In genomic region chr7:81371811-81372210, GRCm38 (mm10) we compare ENCODE assay signal across 10 mouse cellular contexts. TPM values are rescaled to one million over a fixed set of nuclear protein-coding genes. Genes with fewer than 3 reads are reported as not detected.
A peak's percentile ranks its signal among the peaks of the same experiment; 100 is the strongest.
DNase-seq lines count a peak whose midpoint lies in the region; ATAC-seq and TF ChIP-seq lines count a peak whose summit lies in the region.
"Had no signal": no experiment of that assay in that cellular context is flagged by ENCODE, and none has a peak within 500 bp of the region (broad histone marks: within the 10 kb centered on the region; RNA-seq: fewer than 3 reads in every experiment).

No protein-coding gene starts in this region.

- no peak for TF ChIP-seq CTCF in gastrocnemius, adult 2 months (IDR thresholded peaks at IDR 0.05)
- no peak for TF ChIP-seq CTCF in forebrain, postnatal 0 days (IDR thresholded peaks at IDR 0.05; ENCODE audit: low read depth)

- DNase-seq in gastrocnemius, adult 2 months: peak; percentile 41
- DNase-seq in gastrocnemius, postnatal 4 days (ENCODE audit: low spot score in 2 of 2): no peak
- peak; percentile 10 for DNase-seq in 416B (ENCODE audit: low read depth)
- peak; percentile 1 for DNase-seq in forebrain, postnatal 0 days
- no peak for DNase-seq in midbrain, embryonic 11.5 days (ENCODE audit: low spot score, missing footprints)
- DNase-seq in retina, postnatal 1 day: no peak
- no peak for DNase-seq in left cerebral cortex, postnatal 4 days
- DNase-seq: lung, adult 2 months had no signal

- H3K9ac ChIP-seq in forebrain, postnatal 0 days: peak overlapping the region; percentile 25
- H3K9ac ChIP-seq in midbrain, embryonic 11.5 days (ENCODE audit: low read length): peak overlapping the region; percentile 35
- H3K9ac ChIP-seq: stomach, embryonic 15.5 days had no signal

- no peaks in the 10 kb centered on the region for H3K9me3 ChIP-seq in forebrain, postnatal 0 days (ENCODE audit: low read length)
- no peaks in the 10 kb centered on the region for H3K9me3 ChIP-seq in midbrain, embryonic 11.5 days (ENCODE audit: control insufficient read depth, low read length)
- H3K9me3 ChIP-seq: stomach, embryonic 15.5 days had no signal

- WGBS in forebrain, postnatal 0 days: 17% methylated on average over 5 of the region's 5 CpGs
- WGBS in midbrain, embryonic 11.5 days: 12% methylated on average over 5 of the region's 5 CpGs

- H3K4me3 ChIP-seq in gastrocnemius, adult 2 months: peak overlapping the region; percentile 64
- H3K4me3 ChIP-seq in forebrain, postnatal 0 days (ENCODE audit: low read depth, low read length): peak overlapping the region; percentile 28
- H3K4me3 ChIP-seq in midbrain, embryonic 11.5 days (ENCODE audit: low read depth, low read length): peak overlapping the region; percentile 18; the same call in 1 of the 2 replicates
- H3K4me3 ChIP-seq: stomach, embryonic 15.5 days had no signal

- no peaks in the 10 kb centered on the region for H3K36me3 ChIP-seq in forebrain, postnatal 0 days (ENCODE audit: insufficient read depth)
- H3K36me3 ChIP-seq in midbrain, embryonic 11.5 days (ENCODE audit: control insufficient read depth, insufficient read depth, low read length): no peaks in the 10 kb centered on the region
- H3K36me3 ChIP-seq: stomach, embryonic 15.5 days had no signal

- no peak for ATAC-seq in forebrain, postnatal 0 days
- peak; percentile 58; the same call in 1 of the 2 replicates for ATAC-seq in midbrain, embryonic 11.5 days (ENCODE audit: low FRiP score)
- ATAC-seq in cerebellum, adult (ENCODE audit: insufficient number of reproducible peaks, low FRiP score, low TSS enrichment): no peak

- H3K27ac ChIP-seq in gastrocnemius, adult 2 months: peak overlapping the region; percentile 89
- H3K27ac ChIP-seq in forebrain, postnatal 0 days (ENCODE audit: low read depth, low read length): no peak overlapping the region
- H3K27ac ChIP-seq in midbrain, embryonic 11.5 days (ENCODE audit: low read depth, low read length): no peak overlapping the region
- H3K27ac ChIP-seq: stomach, embryonic 15.5 days had no signal

- intact Hi-C loops in gastrocnemius, adult 2 months (cut with DNase I): no loop called here
- intact Hi-C loops in left cerebral cortex, postnatal 4 days (cut with DNase I): no loop called here

- no peaks in the 10 kb centered on the region for H3K27me3 ChIP-seq in forebrain, postnatal 0 days (ENCODE audit: insufficient read depth, low read length)
- H3K27me3 ChIP-seq in midbrain, embryonic 11.5 days (ENCODE audit: control insufficient read depth, insufficient read depth, low read length): no peaks in the 10 kb centered on the region; the same call in 1 of the 2 replicates

- H3K4me1 ChIP-seq in forebrain, postnatal 0 days (ENCODE audit: insufficient read depth): peaks cover 5% of the 10 kb centered on the region
- H3K4me1 ChIP-seq in midbrain, embryonic 11.5 days (ENCODE audit: control insufficient read depth, insufficient read depth, low read length): peaks cover 3% of the 10 kb centered on the region; the same call in 1 of the 2 replicates

- peak overlapping the region; percentile 55 for H3K4me2 ChIP-seq in forebrain, postnatal 0 days (ENCODE audit: low read depth)
- H3K4me2 ChIP-seq in midbrain, embryonic 11.5 days: peak overlapping the region; percentile 39; the same call in 1 of the 2 replicates

RNA-seq across cellular contexts. Expression of gene Rps17, which starts 26.8 kb away (rescaled TPM):
- total RNA-seq in gastrocnemius, adult 2 months (2021): 100 to 1,000 TPM; 725 to 864 TPM
- total RNA-seq in gastrocnemius, postnatal 4 days (2021): 1,000 to 10,000 TPM; 1,161 to 1,216 TPM
- 883 and 1,228 TPM in 2 replicates for total RNA-seq in forebrain, postnatal 0 days (2014; rRNA removed)
- polyA plus RNA-seq in forebrain, postnatal 0 days (2015; fragmentation: Nextera tagmentation; extraction: Ambion mirVana): 706 and 832 TPM in 2 replicates
- polyA plus RNA-seq in midbrain, embryonic 11.5 days (2014; fragmentation: Nextera tagmentation; extraction: Ambion mirVana): 1,045 and 1,155 TPM in 2 replicates
- total RNA-seq in left cerebral cortex, postnatal 4 days (2021): 100 to 1,000 TPM; 830 to 890 TPM

Comparison
In these comparisons a context has a peak if more than half of its experiments do, and no peak if none do; other contexts are left out.
1. DNase-seq: peak in gastrocnemius, adult 2 months (single experiment), 416B (single experiment) and forebrain, postnatal 0 days (single experiment); none in gastrocnemius, postnatal 4 days (0 of 2), midbrain, embryonic 11.5 days (single experiment), retina, postnatal 1 day (single experiment) and left cerebral cortex, postnatal 4 days (single experiment).
2. Peak in every context shown above with its lines, with median percentiles within 50 percentile points of each other: H3K4me3 ChIP-seq.